Mouse (Mus musculus) cerebellum, adult 9-11 months (tissue): ENCODE results near the gene Cdh13.
A peak's percentile ranks its signal among the peaks of the same experiment; 100 is the strongest.
"Not testable (repeated sequence)": the region's sequence is repeated elsewhere in the genome, so short reads cannot be mapped to it uniquely, and the experiment has no call there.

Source experiments
- DNase-seq: peaks from one replicate; pipeline ENCODE4 v3.0.0; 2022

Cdh13 gene

GRCm38 (mm10) chr8:118701312-118701880 lies 417.9 kb downstream of the Cdh13 start:
- no peak for DNase-seq

GRCm38 (mm10) chr8:118709366-118709765 lies 425.8 kb downstream of the Cdh13 start:
- DNase-seq: no peak

DNA sequence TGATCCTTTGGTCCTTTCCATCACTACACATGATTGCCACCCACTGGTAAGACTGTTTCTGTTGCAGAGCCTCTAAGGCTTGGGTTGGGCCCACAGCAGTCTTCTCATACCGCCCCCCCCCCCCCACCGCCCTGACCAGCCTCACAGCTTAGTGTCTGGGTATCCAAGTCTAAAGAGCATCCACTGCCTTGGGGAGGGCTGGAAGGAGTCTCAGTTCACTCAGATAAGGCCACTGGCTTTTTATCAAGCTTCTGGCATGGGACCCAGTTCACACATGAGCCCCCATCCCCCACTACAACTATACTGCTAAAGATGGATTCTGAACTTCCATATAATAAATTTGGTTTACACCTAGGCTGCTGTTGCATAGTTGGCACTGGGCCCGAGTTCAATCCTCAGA lies 428.1 kb downstream of the Cdh13 start:
- DNase-seq: no peak

- DNase-seq: no peak
Measured at GRCm38 (mm10) chr8:118713111-118713510, 429.6 kb downstream of the Cdh13 start.

DNA sequence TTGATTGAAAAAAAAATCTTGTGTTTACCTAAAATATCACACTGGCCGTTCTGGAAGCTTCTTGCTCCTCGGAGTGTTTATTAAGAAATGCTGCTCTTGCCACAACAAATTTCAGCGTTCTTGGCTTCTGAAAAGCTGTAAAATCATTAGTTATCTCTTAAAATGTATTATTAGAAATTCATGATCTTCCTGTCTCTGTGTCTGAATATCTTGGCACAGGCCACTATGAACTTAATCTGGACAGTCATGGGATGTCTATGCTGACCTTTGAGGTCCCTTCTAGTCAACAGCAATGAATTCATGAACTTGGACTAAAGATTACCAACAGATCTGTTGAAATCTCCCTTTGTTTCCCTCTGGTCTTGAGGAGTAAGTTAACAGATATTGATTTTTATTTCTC lies 430.1 kb downstream of the Cdh13 start:
- DNase-seq: no peak

DNA sequence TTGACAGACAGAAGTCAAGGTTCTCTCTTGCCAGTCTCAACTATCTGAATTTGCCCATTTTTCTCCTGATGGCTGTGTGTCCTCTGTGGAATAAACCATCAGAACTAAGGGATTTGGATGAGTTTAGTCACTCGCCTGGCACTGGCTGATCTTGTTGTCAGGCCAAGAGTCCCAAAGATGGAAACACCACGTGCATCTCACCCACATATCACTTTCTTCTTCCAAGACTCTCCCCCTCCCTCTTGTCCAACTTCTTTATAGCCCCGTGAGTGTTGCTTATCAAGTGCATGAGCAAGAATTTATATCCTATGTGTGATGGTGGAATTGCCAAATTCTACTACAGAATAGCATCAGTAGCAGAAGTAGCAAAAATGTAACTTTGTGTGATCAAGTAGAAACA lies 439.4 kb downstream of the Cdh13 start:
- DNase-seq: no peak

GRCm38 (mm10) chr8:118725651-118726050 lies 442.1 kb downstream of the Cdh13 start:
- DNase-seq: no peak

DNA sequence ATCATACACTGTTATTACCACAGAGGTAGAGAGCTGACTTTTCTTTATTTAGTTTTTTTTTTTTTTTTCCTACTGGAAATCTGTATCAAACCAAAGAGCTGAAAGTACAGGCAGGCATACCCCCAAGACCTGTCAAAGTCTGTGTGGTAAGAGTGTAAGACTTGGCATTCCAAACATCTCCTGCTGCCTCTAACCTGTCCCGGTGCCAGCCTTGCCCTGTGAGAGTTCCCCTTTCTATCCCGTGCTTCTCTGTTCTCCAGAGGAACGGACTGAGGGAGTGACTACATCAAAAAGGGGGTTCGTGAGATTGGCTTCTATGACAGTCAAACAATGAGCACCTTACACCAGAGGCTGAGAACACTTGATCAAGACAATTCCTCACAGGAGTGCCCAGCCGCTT lies 458.2 kb downstream of the Cdh13 start:
- DNase-seq: no peak

DNA sequence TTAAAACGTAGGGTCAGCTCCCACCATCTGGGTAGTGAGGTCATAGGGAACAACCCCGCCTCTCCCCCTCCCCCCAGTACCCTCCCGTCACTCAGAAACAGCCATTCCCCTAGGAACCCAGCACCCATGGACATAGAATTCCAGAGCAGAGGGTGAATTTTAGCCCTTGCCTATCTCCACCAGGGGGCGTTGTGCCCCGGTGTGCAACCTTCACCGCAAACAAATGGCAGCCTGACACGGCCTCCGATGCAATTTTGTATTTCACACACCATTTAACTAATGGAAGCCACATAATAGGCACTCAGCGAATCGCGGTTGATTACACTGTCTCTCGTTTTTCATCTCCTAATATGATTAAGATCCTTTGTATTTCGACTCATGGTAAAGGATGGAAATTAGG lies 461.5 kb downstream of the Cdh13 start:
- no peak for DNase-seq

DNA sequence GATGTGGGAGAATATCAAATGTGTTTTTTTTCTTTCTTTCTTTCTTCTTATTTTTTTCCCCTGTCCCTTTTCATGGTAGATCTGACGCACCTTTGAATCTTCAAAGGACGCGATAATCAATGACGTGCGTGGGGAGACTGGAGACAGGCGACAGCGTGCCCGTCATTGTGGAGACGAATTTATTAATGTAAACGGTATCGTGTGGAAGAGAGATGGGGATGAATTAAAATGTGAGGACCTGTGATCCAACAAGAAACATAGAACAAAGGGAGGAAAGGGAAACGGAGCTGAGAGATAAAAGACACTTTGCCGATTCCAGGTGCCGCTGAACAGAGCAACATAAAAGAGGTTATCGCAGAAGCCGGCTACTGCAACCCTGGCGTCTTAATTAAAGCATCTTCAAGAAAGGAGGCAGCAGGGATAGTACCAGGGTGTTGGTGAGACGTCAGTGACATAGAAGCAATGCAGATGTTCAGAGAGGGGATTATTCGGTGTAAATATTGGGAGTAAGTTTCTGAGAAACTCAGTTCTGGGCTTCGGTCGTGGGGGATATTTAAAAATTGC lies 464.6 kb downstream of the Cdh13 start:
- no peak for DNase-seq

DNA sequence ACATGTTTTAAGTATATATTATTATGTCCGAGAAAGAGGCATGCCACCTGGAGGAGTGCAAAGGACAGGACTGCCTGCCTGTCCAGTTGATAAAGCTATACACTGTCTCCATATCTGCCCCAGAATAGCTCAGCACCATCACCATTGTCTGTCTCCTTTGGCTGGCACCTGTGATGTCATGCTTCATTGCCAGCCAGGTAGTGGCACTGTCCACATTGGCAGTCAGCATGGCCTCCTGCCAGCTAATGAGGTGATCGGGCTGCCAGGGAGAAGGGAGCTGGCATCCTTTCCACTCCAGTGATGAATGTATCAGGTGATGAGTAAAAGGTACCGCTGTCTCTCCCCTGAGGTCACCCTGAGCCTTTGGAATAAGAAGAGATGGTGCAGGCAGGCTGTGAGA lies 465.7 kb downstream of the Cdh13 start:
- peak; percentile 84 for DNase-seq

- peak; percentile 5 for DNase-seq
Measured at GRCm38 (mm10) chr8:118749786-118750185, 466.3 kb downstream of the Cdh13 start.

DNA sequence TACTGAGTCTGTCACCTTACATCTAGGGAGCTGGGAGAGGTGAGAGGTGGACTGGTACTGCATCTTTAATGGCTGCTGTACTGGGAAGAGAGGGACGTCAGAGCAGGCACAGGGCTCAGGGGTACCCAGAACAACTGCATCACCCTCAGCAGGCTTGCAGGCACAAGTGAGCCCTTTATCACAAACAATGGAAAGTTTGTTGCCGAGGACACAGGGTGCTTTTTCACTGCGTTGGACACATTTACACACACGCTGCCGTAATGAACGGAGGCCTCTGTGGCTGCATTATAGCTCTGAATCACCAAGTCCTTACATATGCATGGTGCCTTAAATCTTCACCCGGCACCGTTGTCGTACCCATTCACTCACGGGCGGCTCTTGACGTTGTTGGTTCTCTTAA lies 470.2 kb downstream of the Cdh13 start:
- DNase-seq: peak; percentile 11

DNA sequence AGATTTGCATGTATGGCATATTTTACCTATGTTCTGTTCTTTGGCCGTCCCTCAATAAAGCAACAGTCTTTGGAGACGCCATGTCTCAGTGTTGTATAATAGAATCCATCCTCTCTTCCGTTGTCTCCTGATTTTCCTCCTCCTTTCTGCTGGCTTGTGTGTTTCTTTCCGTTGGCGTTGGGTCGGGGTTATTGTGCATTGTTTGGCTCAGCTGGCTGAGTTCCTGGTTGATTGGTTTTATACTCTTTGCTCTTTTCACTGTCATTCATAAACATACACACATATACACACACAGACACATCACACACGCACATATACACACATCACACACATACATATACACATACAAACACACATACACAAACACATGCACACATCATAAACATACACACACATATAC lies 470.6 kb downstream of the Cdh13 start:
- DNase-seq: no peak

DNA sequence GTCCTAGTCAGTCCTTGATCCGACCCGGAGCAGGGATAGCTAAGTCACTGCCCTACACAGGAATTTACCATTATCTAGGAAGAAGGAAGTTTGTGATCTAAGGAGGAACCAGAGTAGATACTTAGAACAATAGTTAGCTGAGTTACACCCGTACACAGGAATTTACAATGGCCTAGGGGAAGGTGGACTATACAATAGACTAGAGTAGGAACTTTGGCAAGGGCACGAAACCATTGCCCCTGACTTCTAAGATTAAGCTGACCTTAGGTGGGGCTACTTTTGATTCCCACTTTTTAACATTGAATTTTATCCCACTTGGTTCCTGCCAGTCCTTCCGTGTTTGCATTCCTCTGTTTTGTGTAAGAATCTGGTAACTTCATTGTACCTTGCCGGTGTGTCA lies 494.0 kb downstream of the Cdh13 start:
- not testable (repeated sequence) for DNase-seq

- no peak for DNase-seq
Measured at GRCm38 (mm10) chr8:118778374-118778773, 494.8 kb downstream of the Cdh13 start.

DNA sequence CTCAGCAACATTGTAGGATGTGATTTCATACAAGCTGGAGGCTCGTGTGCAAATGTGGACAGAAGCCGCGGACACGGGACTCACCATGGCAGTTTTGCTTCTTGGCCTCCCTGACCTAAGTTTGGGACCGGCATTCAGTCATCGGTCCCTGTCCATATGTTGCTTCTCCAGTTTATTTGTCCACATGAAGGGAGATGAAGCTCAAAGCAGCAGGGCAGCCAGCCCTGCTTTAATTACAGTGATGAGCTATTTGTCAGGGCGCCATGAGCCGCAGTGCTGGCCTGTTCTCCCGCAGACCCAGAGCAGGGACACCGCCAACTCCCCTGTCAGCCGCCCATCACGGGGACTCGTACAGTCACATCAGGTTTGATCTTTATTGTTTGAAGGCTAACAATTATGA lies 502.1 kb downstream of the Cdh13 start:
- DNase-seq: peak; percentile 81

DNA sequence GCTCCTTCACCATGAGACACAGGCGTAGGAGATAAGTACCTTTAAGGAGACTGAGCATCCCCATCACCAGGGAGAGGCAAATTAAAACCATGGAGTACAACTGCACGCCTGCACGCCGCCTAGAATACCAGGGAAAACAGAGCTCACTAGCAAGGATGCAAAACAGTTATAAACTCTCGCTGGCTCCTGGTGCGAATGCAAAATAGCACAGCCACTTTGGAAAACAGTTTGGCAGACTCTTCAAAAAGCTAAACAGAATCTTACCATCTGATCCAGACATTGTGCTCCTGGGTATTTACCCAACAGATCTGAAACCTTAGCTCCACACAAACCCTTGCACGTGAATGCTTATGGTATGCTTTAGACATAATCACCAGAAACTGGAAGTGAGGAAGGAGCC lies 506.1 kb downstream of the Cdh13 start:
- no peak for DNase-seq

DNA sequence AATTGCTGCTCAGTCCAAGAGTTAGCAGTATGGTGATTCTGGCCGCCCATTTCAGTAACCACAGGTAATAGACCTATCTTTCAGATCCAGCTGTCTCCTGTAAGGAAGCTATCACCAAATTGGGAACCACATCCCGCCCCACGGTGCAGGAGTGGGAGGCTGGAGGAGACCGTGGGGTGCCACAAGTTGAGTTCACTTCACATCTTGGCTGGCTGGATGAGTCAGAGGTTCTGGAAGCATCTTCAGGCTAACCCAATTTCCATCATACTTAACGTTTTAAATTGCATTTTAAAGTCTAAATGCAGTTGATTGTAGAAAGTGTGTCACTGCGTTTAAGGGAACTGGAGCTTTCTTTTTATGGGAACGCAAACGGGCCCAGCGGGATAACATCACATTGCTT lies 511.4 kb downstream of the Cdh13 start:
- DNase-seq: no peak

DNA sequence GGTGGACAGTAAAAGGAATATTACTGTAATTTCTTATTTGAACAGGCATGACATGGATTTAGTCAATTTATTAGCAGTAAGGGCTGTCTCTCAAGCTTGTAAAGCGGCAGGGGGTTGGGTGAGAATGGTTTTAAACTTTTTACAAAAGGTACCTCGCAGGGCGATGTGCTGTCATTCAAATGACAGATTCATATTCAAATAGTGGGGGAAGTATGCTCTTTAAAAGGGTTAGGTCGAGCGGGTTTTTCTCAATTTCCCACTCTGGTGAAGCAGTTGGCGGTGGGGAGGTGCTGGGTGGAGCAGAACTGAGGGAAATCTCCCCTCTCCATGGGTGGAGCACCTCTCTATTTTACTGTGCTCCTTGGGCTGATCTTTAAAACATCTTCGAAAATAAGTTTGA lies 513.0 kb downstream of the Cdh13 start:
- DNase-seq: no peak

- DNase-seq: no peak
Measured at GRCm38 (mm10) chr8:118797127-118797526, 513.6 kb downstream of the Cdh13 start.

DNA sequence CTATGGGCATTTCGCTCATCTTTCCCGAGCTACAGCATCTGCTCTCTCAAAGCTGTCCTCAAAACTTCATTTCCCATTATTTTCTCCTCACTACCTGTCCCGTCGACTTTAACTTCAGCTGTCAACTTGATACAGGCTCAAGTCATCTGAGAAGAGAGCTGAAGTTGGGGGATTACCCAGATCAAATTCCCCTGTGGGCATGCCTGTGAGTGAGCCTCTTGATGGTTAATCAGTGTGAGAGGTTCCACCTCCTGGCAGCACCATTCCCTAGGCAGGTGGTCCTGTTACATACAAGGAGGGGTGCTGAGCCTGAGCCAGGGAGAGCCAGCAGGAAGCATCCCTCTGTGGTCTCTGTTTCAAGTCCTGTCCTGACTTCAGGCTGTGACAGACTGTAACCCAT lies 519.6 kb downstream of the Cdh13 start:
- no peak for DNase-seq

DNA sequence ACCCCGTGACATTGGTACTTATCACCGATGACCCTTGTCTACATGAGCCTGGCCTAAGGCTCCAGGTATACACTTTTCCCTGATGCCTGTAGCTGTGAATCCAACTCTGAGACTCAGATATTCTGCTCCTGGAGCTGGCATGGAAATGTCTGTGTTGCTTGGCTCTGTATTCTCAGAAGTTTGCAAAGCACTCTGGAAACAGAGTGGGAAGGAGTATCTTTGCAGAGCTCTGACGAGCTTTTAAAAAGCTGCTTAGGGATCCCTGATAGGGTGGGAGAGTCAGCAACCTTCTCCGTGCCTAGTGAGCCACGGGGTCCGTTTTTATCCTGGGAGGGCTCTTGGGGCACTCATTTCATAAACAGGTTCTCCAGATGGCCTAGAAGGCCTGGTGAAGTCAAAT lies 526.1 kb downstream of the Cdh13 start:
- no peak for DNase-seq

- DNase-seq: no peak
Measured at GRCm38 (mm10) chr8:118815055-118815454, 531.5 kb downstream of the Cdh13 start.

DNA sequence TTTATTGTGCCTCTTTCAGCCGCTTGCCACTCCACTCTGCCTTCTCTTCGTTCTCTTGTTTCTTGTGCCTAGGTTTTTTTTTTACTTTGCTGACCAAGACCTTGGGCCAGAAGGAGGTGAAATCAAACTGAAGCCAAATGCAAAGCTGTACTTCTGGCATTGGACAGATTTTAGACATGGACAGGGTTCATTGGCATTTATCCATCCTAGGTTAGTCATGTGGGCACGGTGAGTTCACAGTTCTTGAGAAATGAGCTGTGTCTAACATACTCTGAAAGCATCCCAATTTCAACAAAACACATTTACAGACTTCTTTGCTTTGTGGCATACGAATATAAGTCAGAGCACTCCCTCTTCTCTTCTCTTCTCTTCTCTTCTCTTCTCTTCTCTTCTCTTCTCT lies 543.2 kb downstream of the Cdh13 start:
- DNase-seq: no peak

DNA sequence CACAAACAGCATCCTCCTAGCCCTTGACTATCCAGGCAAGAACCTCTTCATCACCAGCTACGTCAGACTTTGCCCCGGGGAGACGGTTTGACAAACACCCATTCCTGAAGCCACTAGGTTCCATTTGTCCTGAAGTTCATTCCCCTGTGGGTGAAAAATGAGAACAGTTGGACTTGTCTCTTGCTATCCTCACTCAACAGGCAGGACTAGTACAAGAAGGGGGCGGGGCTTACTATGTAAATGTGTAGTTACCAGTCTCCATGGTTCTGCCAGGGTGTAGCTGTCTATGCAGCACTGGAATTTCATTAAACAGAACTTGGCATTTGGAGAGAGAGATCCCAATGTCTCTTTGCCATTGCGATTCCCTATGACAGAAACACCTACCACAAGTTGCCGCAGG lies 544.2 kb downstream of the Cdh13 start:
- DNase-seq: no peak
